Comparison of ENCODE assay signal across 10 mouse cellular contexts in the genomic region with DNA sequence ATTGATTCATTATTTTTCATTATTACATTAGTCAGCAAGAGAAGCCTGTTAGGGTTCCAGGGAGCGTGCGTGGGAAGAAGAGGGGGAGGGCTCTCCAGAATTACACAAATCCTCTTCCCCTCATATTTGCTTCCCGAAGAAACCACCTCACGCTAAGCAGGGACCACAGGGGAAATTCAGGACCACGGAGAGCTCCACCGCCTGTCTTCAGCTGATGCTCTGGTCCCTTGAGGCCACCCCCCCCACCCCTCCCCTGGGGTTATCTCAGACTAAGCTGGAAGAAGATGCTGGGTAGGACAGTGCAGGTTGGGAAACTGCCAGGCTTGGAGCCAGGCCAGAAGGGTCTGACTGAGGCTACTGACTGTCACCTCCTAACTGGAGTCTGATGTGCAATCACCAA.
DNase-seq lines count a peak whose midpoint lies in the region; ATAC-seq lines count a peak whose summit lies in the region.
"Had no signal": no experiment of that assay in that cellular context is flagged by ENCODE, and none has a peak within 500 bp of the region (broad histone marks: within the 10 kb centered on the region; RNA-seq: fewer than 3 reads in every experiment).

No protein-coding gene starts in this region.

- no peak overlapping the region for H3K27ac ChIP-seq in liver, embryonic 13.5 days
- H3K27ac ChIP-seq: limb, embryonic 12.5 days; stomach, embryonic 15.5 days had no signal

- DNase-seq in heart, postnatal 10 days = peak; percentile 66 to 78
- no peak for DNase-seq in heart, adult 9 months (ENCODE audit: low spot score in 2 of 2)
- DNase-seq in urinary bladder, postnatal 14 days (ENCODE audit: low spot score) = peak; percentile 63
- DNase-seq in urinary bladder, postnatal 10 days (ENCODE audit: low spot score) = no peak
- peak; percentile 58 for DNase-seq in embryo, embryonic 9.5 days (ENCODE audit: extremely low spot score)
- DNase-seq in liver, embryonic 13.5 days = peak; percentile 24
- DNase-seq in testis, postnatal 14 days (ENCODE audit: low spot score) = peak; percentile 27
- no peak for DNase-seq in frontal cortex, postnatal 25 days (ENCODE audit: low spot score in 2 of 2)

- no peaks in the 10 kb centered on the region for H3K36me3 ChIP-seq in liver, embryonic 13.5 days
- H3K36me3 ChIP-seq: limb, embryonic 12.5 days; stomach, embryonic 15.5 days had no signal

- H3K4me1 ChIP-seq in liver, embryonic 13.5 days (replicated peaks) = peaks cover 8% of the 10 kb centered on the region; the same call in 1 of the 2 replicates
- H3K4me1 ChIP-seq: limb, embryonic 12.5 days; stomach, embryonic 15.5 days had no signal

- intact Hi-C loops in heart, postnatal 10 days (cut with DNase I) = no loop called here

- H3K4me3 ChIP-seq in liver, embryonic 13.5 days (replicated peaks) = no peak overlapping the region
- H3K4me3 ChIP-seq: limb, embryonic 12.5 days; stomach, embryonic 15.5 days had no signal

- no peaks in the 10 kb centered on the region for H3K27me3 ChIP-seq in liver, embryonic 13.5 days
- H3K27me3 ChIP-seq: stomach, embryonic 15.5 days had no signal

- WGBS in liver, embryonic 13.5 days (ENCODE audit: insufficient replicate concordance) = 10% methylated on average over 6 of the region's 6 CpGs

- no peak for ATAC-seq in liver, embryonic 13.5 days (ENCODE audit: low read depth)

- H3K9me3 ChIP-seq in liver, embryonic 13.5 days (replicated peaks) = no peaks in the 10 kb centered on the region
- H3K9me3 ChIP-seq: limb, embryonic 12.5 days; stomach, embryonic 15.5 days had no signal

- no peak overlapping the region for H3K4me2 ChIP-seq in liver, embryonic 13.5 days
- H3K4me2 ChIP-seq: limb, embryonic 12.5 days; stomach, embryonic 15.5 days had no signal

- no peak overlapping the region for H3K9ac ChIP-seq in liver, embryonic 13.5 days
- H3K9ac ChIP-seq: limb, embryonic 12.5 days; stomach, embryonic 15.5 days had no signal

Comparison
In these comparisons a context has a peak if more than half of its experiments do, and no peak if none do; other contexts are left out.
1. DNase-seq: peak in heart, postnatal 10 days (2 of 2), urinary bladder, postnatal 14 days (single experiment), embryo, embryonic 9.5 days (single experiment), liver, embryonic 13.5 days (single experiment) and testis, postnatal 14 days (single experiment); none in heart, adult 9 months (0 of 2), urinary bladder, postnatal 10 days (single experiment) and frontal cortex, postnatal 25 days (0 of 2).